Mouse (Mus musculus): ENCODE measurements around the gene Runx2.

Gene Runx2

DNA sequence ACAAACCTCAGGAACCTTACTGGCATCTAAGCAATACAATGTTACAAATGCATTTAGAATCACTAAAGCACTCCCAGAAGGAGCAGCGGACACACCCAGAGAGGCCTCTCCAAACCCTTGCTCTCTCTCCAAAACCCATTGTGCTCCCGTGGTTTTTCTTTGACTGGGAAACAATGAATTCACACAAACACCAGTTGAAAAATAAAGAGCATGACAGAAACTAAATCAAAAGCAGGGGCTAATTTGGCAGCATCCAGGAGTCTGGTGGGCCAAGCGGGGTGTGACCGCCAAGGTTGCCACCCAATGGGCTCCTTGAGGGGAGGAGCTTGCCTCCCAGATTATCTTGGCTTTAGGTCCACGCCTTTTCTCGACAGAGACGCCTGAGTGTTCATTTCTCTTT, 341.9 kb downstream of the Runx2 start:
- DNase-seq (ENCODE audit: inconsistent ontology term): no peak

DNA sequence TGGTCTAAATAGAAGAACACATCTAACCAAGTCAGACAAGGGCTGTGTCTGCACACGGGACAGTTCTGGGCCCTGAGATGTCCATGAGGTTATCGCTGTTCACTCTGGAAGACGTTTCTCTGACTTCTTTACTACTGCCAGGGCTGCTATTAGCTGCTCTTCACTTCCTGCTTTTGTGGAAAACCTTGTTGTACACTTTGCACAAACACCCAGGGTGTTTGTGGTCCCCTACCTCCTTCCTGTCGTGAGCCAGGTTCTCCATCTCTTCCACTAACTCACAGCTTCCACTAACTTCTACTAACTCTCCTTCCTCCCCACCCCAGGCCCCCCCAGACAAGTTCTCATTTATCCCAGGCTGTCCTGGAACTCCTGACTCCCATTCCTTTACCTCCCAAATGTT, 350.9 kb downstream of the Runx2 start:
- no peak for DNase-seq (ENCODE audit: inconsistent ontology term)

DNA sequence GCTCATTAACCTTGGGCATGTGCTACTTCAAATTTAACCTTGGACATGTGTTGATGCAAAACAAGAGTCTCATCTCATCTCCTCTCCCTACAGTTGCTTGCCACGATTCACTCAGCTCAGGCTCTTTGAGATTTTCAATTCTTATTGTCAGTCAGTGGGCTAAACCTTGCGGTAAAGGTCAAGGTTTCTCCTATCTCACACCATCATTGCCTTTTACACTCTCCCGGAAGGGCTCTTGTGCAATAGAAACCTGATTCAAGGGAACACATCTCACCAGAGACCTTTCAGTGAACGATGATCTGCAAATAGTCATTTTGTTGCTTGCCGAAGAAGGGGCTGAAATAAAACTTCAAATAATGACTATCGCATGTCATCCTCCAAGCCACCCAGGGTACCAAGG, 354.4 kb downstream of the Runx2 start:
- DNase-seq (ENCODE audit: inconsistent ontology term): no peak

DNA sequence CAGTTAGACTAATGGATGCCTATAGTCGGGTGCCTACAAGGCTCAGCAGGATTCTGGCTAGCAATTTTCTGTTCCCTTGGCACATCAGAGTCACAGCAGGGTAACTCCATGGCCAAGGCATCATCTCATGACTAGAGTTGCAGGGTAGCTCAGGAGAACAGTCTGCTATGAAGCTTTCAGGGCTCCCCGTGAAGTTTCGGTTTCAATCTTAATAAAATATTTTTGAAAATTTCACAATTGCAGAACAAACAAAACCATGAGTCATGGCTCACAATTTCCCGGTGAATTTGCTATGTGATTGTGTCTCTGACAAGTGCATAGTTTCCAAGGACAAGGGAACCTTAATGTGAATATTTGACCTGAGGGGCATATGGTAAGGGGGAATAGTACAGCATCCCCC, 355.6 kb downstream of the Runx2 start:
- peak; percentile 23 for DNase-seq (ENCODE audit: inconsistent ontology term)

DNA sequence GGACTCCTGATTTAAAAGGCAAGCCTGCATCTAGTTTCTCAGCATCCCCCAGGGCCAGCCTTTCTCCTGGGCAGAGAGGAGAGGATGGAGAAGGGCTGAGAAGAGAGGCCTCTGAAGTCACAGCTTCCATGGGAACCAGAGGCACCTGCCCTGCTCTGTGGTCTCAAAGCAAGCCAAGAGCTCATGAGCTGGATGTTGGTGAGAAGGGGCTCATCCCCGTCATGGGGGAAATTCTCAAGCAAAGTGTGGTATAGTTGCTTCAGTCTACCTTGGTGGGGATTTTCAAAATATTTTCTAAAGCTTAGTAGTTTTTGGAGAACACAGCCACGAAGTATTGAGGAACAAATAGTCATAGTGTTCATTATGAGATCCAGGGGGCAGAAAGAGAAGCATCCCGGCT, 357.9 kb downstream of the Runx2 start:
- no peak for DNase-seq (ENCODE audit: inconsistent ontology term)

DNA sequence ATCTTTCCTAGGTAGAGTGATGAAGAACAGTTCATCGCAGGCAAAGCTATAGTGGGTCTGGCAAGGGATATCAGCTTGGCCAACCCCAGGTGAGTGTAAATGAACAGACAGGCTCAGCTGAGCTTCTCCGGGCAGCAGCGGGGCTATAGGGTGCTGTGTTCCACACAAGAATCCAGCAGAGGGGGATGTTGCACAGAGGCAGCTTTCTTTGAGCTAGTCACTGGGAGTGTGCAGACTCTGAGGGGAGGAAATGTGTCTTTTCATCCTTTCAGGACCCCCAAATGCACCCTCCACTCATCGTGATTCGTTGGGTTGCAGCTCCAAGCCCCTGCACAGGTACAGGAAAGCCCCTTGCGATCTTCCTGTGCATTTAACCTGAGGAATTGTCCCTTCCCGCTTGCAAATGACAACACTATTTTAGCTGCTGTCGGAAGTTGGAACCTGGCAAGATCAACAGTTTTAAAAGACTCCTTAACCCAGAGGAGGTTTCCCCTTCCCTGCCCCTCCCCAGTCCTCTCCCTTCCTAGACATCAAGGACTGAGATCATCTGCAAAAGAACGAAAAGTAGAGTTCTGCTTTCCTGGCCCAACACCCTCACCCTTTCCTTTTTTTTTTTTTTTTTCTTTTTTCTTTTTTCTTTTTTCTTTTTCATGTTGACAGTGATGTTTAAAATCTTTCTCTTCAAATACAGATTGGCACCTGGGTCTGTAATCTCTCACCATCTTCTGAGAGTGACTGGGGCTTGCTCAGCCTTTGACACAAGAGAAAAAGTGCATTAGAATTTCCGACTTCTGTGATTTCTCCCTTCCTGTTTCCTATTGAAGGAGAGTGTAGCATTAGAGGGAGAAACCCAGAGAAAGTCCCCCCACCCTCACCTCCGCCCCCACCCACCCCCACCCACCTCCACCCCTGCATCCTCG, 358.7 kb downstream of the Runx2 start:
- DNase-seq (ENCODE audit: inconsistent ontology term): peak; percentile 42

DNA sequence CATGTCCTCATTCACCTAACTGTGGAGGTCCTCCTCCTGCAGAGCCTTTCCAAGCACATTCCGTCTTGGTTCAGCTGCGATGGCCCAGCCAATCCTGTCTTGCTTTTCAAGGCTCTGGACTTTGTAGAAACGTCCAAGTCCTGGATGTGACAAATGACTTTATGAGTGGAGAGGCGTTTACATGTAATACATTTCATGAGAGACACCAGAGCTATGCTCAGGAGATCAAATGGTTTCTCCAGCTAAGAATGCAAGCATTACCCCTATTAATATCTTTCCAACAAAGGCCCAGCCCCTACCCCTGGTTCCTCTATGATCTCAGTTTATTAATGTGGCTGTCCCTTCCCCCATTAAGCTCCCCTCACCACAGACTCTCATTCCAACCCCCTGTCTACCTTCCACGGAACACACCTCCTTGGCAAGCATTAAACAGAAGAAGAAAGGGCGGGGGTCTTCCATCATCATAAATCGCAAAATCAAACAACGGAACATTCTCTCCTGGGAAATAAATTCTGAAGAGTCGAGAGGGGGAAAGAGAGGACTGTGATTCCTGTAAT, 364.6 kb downstream of the Runx2 start:
- no peak for DNase-seq (ENCODE audit: inconsistent ontology term)
